In genomic region chr11:79646467-79647070, GRCm38 (mm10) we compare ENCODE assay signal across 8 mouse cellular contexts. TPM values are rescaled to one million over a fixed set of nuclear protein-coding genes. Genes with fewer than 3 reads are reported as not detected.
DNase-seq lines count a peak whose midpoint lies in the region; ATAC-seq and TF ChIP-seq lines count a peak whose summit lies in the region.

No protein-coding gene starts in this region.

- H3K9ac ChIP-seq in ES-E14 (ENCODE audit: insufficient read depth, low read depth, low read length, poor library complexity, severe bottlenecking) = 0 out of 2 replicates have a peak overlapping the region, but pooled peaks have one; percentile 23
- H3K9ac ChIP-seq in hindbrain, embryonic 15.5 days = 0 out of 2 replicates have a peak overlapping the region, but pooled peaks have one; percentile 11
- H3K9ac ChIP-seq in midbrain, embryonic 11.5 days (ENCODE audit: low read length) = peak overlapping the region; percentile 42; the same call in 1 of the 2 replicates
- no peak overlapping the region for H3K9ac ChIP-seq in liver, postnatal 0 days (replicated peaks)

- H3K27ac ChIP-seq in ES-E14 (ENCODE audit: insufficient read depth, low read depth, low read length, poor library complexity, severe bottlenecking) = peak overlapping the region; percentile 89
- peak overlapping the region; percentile 64 for H3K27ac ChIP-seq in hindbrain, embryonic 15.5 days (replicated peaks)
- peak overlapping the region; percentile 74 for H3K27ac ChIP-seq in midbrain, embryonic 11.5 days (ENCODE audit: low read depth, low read length)
- no peak overlapping the region for H3K27ac ChIP-seq in liver, postnatal 0 days (ENCODE audit: low read depth)

- H3K4me2 ChIP-seq in hindbrain, embryonic 15.5 days = no peak overlapping the region
- H3K4me2 ChIP-seq in midbrain, embryonic 11.5 days = 0 out of 2 replicates have a peak overlapping the region, but pooled peaks have one; percentile 2
- no peak overlapping the region for H3K4me2 ChIP-seq in liver, postnatal 0 days (ENCODE audit: low read depth, low read length)

- peaks cover 19 to 64% of the 10 kb centered on the region in 2 experiments; a peak in 3 of 4 replicates for H3K4me1 ChIP-seq in ES-E14 (ENCODE audit: control insufficient read depth in 2 of 2, insufficient read depth in 2 of 2, low read length in 2 of 2, poor library complexity in 1 of 2)
- peaks cover 49% of the 10 kb centered on the region for H3K4me1 ChIP-seq in hindbrain, embryonic 15.5 days (replicated peaks)
- H3K4me1 ChIP-seq in midbrain, embryonic 11.5 days (ENCODE audit: control insufficient read depth, insufficient read depth, low read length) = peaks cover 42% of the 10 kb centered on the region
- peaks cover 11% of the 10 kb centered on the region; the same call in 1 of the 2 replicates for H3K4me1 ChIP-seq in liver, postnatal 0 days (ENCODE audit: insufficient read depth)

- in situ Hi-C loops in ES-E14 (cut with MboI; ENCODE audit: low sequenced_read_pairs in 2 of 2, unreplicated experiment in 2 of 2) = no loop called here

- no peak for TF ChIP-seq CTCF in liver, postnatal 0 days (IDR thresholded peaks at IDR 0.05; ENCODE audit: low read depth)

- 9% methylated on average over 12 of the region's 12 CpGs for WGBS in hindbrain, embryonic 15.5 days
- WGBS in midbrain, embryonic 11.5 days = 10% methylated on average over 12 of the region's 12 CpGs
- WGBS in liver, postnatal 0 days (ENCODE audit: insufficient replicate concordance) = 64% methylated on average over 12 of the region's 12 CpGs

- DNase-seq in ES-E14 (ENCODE audit: low read depth, low spot score) = peak; percentile 90
- peak; percentile 77 for DNase-seq in embryo, embryonic 10.5 days (ENCODE audit: low spot score)
- DNase-seq in midbrain, embryonic 11.5 days (ENCODE audit: low spot score, missing footprints) = peak; percentile 90
- no peak for DNase-seq in thymus, postnatal 0 days (ENCODE audit: low spot score)
- DNase-seq in liver, postnatal 0 days = no peak
- DNase-seq in right cerebral cortex, postnatal 36 days (ENCODE audit: low spot score in 2 of 2) = no peak

- H3K4me3 ChIP-seq in ES-E14 (ENCODE audit: insufficient read depth in 1 of 2, low read depth in 1 of 2, low read length in 2 of 2, poor library complexity in 1 of 2, severe bottlenecking in 1 of 2) = 0 out of 4 replicates have a peak overlapping the region, but pooled peaks of 1 of the 2 experiments have one; percentile 1
- no peak overlapping the region for H3K4me3 ChIP-seq in hindbrain, embryonic 15.5 days
- H3K4me3 ChIP-seq in midbrain, embryonic 11.5 days (ENCODE audit: low read depth, low read length) = no peak overlapping the region
- no peak overlapping the region for H3K4me3 ChIP-seq in liver, postnatal 0 days (ENCODE audit: low read depth, low read length)

- no peaks in the 10 kb centered on the region for H3K9me3 ChIP-seq in ES-E14 (ENCODE audit: control insufficient read depth, insufficient read depth, low read depth, low read length)
- H3K9me3 ChIP-seq in hindbrain, embryonic 15.5 days = no peaks in the 10 kb centered on the region
- H3K9me3 ChIP-seq in midbrain, embryonic 11.5 days (ENCODE audit: control insufficient read depth, low read length) = no peaks in the 10 kb centered on the region
- H3K9me3 ChIP-seq in liver, postnatal 0 days (ENCODE audit: low read length) = no peaks in the 10 kb centered on the region

- no peaks in the 10 kb centered on the region; the same call in 1 of the 2 replicates for H3K36me3 ChIP-seq in ES-E14 (ENCODE audit: control insufficient read depth, insufficient read depth, low read length, poor library complexity, severe bottlenecking)
- no peaks in the 10 kb centered on the region for H3K36me3 ChIP-seq in hindbrain, embryonic 15.5 days
- H3K36me3 ChIP-seq in midbrain, embryonic 11.5 days (ENCODE audit: control insufficient read depth, insufficient read depth, low read length) = no peaks in the 10 kb centered on the region
- H3K36me3 ChIP-seq in liver, postnatal 0 days (replicated peaks; ENCODE audit: insufficient read depth, low read length) = no peaks in the 10 kb centered on the region

- no peaks in the 10 kb centered on the region for H3K27me3 ChIP-seq in hindbrain, embryonic 15.5 days
- H3K27me3 ChIP-seq in midbrain, embryonic 11.5 days (ENCODE audit: control insufficient read depth, insufficient read depth, low read length) = no peaks in the 10 kb centered on the region
- H3K27me3 ChIP-seq in liver, postnatal 0 days (ENCODE audit: insufficient read depth, low read length) = no peaks in the 10 kb centered on the region

- no peak for ATAC-seq in hindbrain, embryonic 15.5 days (ENCODE audit: low FRiP score, low read depth)
- peak; percentile 83 for ATAC-seq in midbrain, embryonic 11.5 days (ENCODE audit: low FRiP score)
- ATAC-seq in megakaryocyte-erythroid progenitor cell, adult 5-6 weeks (replicated peaks; ENCODE audit: low FRiP score, low TSS enrichment, poor library complexity, severe bottlenecking) = no peak
- ATAC-seq in liver, postnatal 0 days = no peak

- TF ChIP-seq EP300 in liver, postnatal 0 days (IDR thresholded peaks at IDR 0.05; ENCODE audit: low read depth) = no peak

TF ChIP-seq in ES-E14, 5 proteins besides CTCF, POLR2A, EP300 and RAD21:
- 0 out of 2 replicates have a peak, but pooled peaks have one; percentile 3 for TF ChIP-seq CHD2 (IDR thresholded peaks at IDR 0.05; ENCODE audit: low read depth, low read length)
- 0 out of 2 replicates have a peak, but pooled peaks have one; percentile 3 for TF ChIP-seq ZC3H11A (IDR thresholded peaks at IDR 0.05; ENCODE audit: borderline replicate concordance, low read depth, low read length)
- TF ChIP-seq MAFK (IDR thresholded peaks at IDR 0.05; ENCODE audit: insufficient read depth, low read depth, low read length) = no peak

RNA-seq across cellular contexts. Expression of gene Rab11fip4, which starts 55.6 kb away (rescaled TPM):
- total RNA-seq in ES-E14 (2012; rRNA removed) = 13.6 TPM in 2 replicates
- polyA plus RNA-seq in hindbrain, embryonic 15.5 days (2015; fragmentation: Nextera tagmentation; extraction: Ambion mirVana) = 24.7 and 28.9 TPM in 2 replicates
- 13.5 and 14.1 TPM in 2 replicates for polyA plus RNA-seq in midbrain, embryonic 11.5 days (2014; fragmentation: Nextera tagmentation; extraction: Ambion mirVana)
- polyA plus RNA-seq in thymus, postnatal 0 days (2015; fragmentation: Nextera tagmentation; extraction: Ambion mirVana) = 8.4 and 8.6 TPM in 2 replicates
- total RNA-seq in megakaryocyte-erythroid progenitor cell, adult 5-6 weeks (2014; fragmentation: Nextera tagmentation) = 0.17 and 0.35 TPM in 2 replicates
- total RNA-seq in megakaryocyte-erythroid progenitor cell, adult 5-6 weeks (2017) = 0.65 and 1.1 TPM in 2 replicates
- polyA plus RNA-seq in liver, postnatal 0 days (2015; fragmentation: Nextera tagmentation; extraction: Ambion mirVana) = 1.1 and 1.2 TPM in 2 replicates

Comparison
In these comparisons a context has a peak if more than half of its experiments do, and no peak if none do; other contexts are left out.
1. DNase-seq: peak in ES-E14 (single experiment), embryo, embryonic 10.5 days (single experiment) and midbrain, embryonic 11.5 days (single experiment); none in thymus, postnatal 0 days (single experiment), liver, postnatal 0 days (single experiment) and right cerebral cortex, postnatal 36 days (0 of 2).